Mouse (Mus musculus) c-Kit-positive CD71-positive TER-119-positive erythroid progenitor cells, embryonic 14.5 days (primary cell): ENCODE measurements around the gene Carmil1.

Experiments used
- DNase-seq: peaks from one replicate; pipeline ENCODE4 v3.0.0-alpha.2; 2013; ENCODE audit warnings: low spot score

The Carmil1 gene

GRCm38 (mm10) chr13:24280439-24281431, at the start of gene Carmil1:
Gene Carmil1 (minus strand): TSS chr13:24280795.
- DNase-seq: no peak

GRCm38 (mm10) chr13:24330128-24330527, 49.5 kb upstream of the Carmil1 start:
- no peak for DNase-seq

- DNase-seq: no peak
Observed at GRCm38 (mm10) chr13:24328036-24328817, 47.6 kb upstream of the Carmil1 start.

GRCm38 (mm10) chr13:24327201-24327600, 46.6 kb upstream of the Carmil1 start, which contains the start of gene Cmah:
Gene Cmah (plus strand): TSS chr13:24327404.
- no peak for DNase-seq

GRCm38 (mm10) chr13:24321313-24321712, 40.7 kb upstream of the Carmil1 start:
- no peak for DNase-seq

GRCm38 (mm10) chr13:24318618-24319017, 38.0 kb upstream of the Carmil1 start:
- no peak for DNase-seq

- no peak for DNase-seq
Observed at GRCm38 (mm10) chr13:24316563-24316962, 36.0 kb upstream of the Carmil1 start.

GRCm38 (mm10) chr13:24311011-24311940, 30.7 kb upstream of the Carmil1 start:
- DNase-seq: peak; percentile 42

GRCm38 (mm10) chr13:24306248-24306647, 25.7 kb upstream of the Carmil1 start:
- DNase-seq: no peak

GRCm38 (mm10) chr13:24305486-24305885, 24.9 kb upstream of the Carmil1 start:
- no peak for DNase-seq

GRCm38 (mm10) chr13:24297252-24297651, 16.7 kb upstream of the Carmil1 start:
- peak; percentile 46 for DNase-seq

GRCm38 (mm10) chr13:24287381-24287780, 6.8 kb upstream of the Carmil1 start:
- DNase-seq: no peak

GRCm38 (mm10) chr13:24279762-24280438, 695 bp downstream of the Carmil1 start:
- DNase-seq: no peak

GRCm38 (mm10) chr13:24279407-24279761, 1.2 kb downstream of the Carmil1 start:
- no peak for DNase-seq

- DNase-seq: no peak
Observed at GRCm38 (mm10) chr13:24272740-24273377, 7.7 kb downstream of the Carmil1 start.

GRCm38 (mm10) chr13:24269100-24269465, 11.5 kb downstream of the Carmil1 start:
- no peak for DNase-seq

GRCm38 (mm10) chr13:24268355-24269099, 12.1 kb downstream of the Carmil1 start:
- no peak for DNase-seq

- DNase-seq: no peak
Observed at GRCm38 (mm10) chr13:24264760-24265159, 15.8 kb downstream of the Carmil1 start.

- DNase-seq: no peak
Observed at GRCm38 (mm10) chr13:24263560-24263959, 17.0 kb downstream of the Carmil1 start.
